Mouse (Mus musculus) midbrain, embryonic 12.5 days (tissue): Measurements from ENCODE around the gene 2010003K11Rik. TPM values are rescaled to one million over a fixed set of nuclear protein-coding genes. Genes with fewer than 3 reads are reported as not detected.

Experiments
- ATAC-seq: fragments of 200-750 bp; cut with Nextera tagmentation; 2 replicates; pipeline ENCODE4 v1.8.0; 2017; ENCODE audit warnings: low read depth, moderate TSS enrichment, moderate library complexity; ENCODE audit not compliant: low FRiP score
- H3K27ac ChIP-seq: fragments of 300-500 bp; sonication (generic); replicated peaks from 2 replicates; pipeline ENCODE4 v1.5.1; 2016; ENCODE audit warnings: mild to moderate bottlenecking
- H3K27me3 ChIP-seq: fragments of 300-500 bp; sonication (generic); 2 replicates; pipeline ENCODE4 v1.6.1; 2016; ENCODE audit warnings: mild to moderate bottlenecking
- H3K36me3 ChIP-seq: fragments of 300-500 bp; sonication (generic); 2 replicates; pipeline ENCODE4 v1.6.1; 2016
- H3K4me1 ChIP-seq: fragments of 300-500 bp; sonication (generic); 2 replicates; pipeline ENCODE4 v1.6.1; 2016
- H3K4me2 ChIP-seq: fragments of 300-500 bp; sonication (generic); replicated peaks from 2 replicates; pipeline ENCODE4 v1.6.1; 2016; ENCODE audit warnings: mild to moderate bottlenecking, moderate library complexity
- H3K4me3 ChIP-seq: fragments of 300-500 bp; sonication (generic); 2 replicates; pipeline ENCODE4 v1.5.1; 2016; ENCODE audit warnings: mild to moderate bottlenecking
- H3K9ac ChIP-seq: fragments of 300-500 bp; sonication (generic); replicated peaks from 2 replicates; pipeline ENCODE4 v1.6.1; 2016; ENCODE audit warnings: mild to moderate bottlenecking, moderate library complexity
- H3K9me3 ChIP-seq: fragments of 300-500 bp; sonication (generic); 2 replicates; pipeline ENCODE4 v1.6.1; 2016; ENCODE audit warnings: mild to moderate bottlenecking
- WGBS: fragments of 180-500 bp; shearing (Covaris S2); methylation state at CpG from one replicate; pipeline ENCODE4 v1.1.7; 2016; 5-methylcytosine and 5-hydroxymethylcytosine counted together
- polyA plus RNA-seq: library from polyadenylated mRNA; unstranded; fragments of >200 nt; fragmentation: Nextera tagmentation; extraction: Ambion mirVana; gene quantifications from 2 replicates; pipeline ENCODE4 v1.2.1, GENCODE M21; 2016

Gene 2010003K11Rik
- polyA plus RNA-seq = not detected in 2 replicates

GRCm38 (mm10) chr19:4498062-4498933 lies at the start of gene 2010003K11Rik:
Gene 2010003K11Rik (minus strand): TSS chr19:4498583.
- no peak within 1 kb of the TSS for H3K9ac ChIP-seq
- H3K36me3 ChIP-seq = no peaks in the 10 kb centered on the region
- H3K4me2 ChIP-seq = peak within 1 kb of the TSS; percentile 18; the same call in 1 of the 2 replicates
- H3K27me3 ChIP-seq = no peaks in the 10 kb centered on the region
- no peak within 1 kb of the TSS for H3K27ac ChIP-seq
- H3K4me3 ChIP-seq = no peak within 1 kb of the TSS
- 58% methylated on average over 16 of the region's 16 CpGs for WGBS
- ATAC-seq = no peak
- no peaks in the 10 kb centered on the region for H3K9me3 ChIP-seq
- H3K4me1 ChIP-seq = peaks cover 6% of the 10 kb centered on the region

- H3K4me1 ChIP-seq = no peaks in the 10 kb centered on the region
- no peaks in the 10 kb centered on the region for H3K36me3 ChIP-seq
- H3K27ac ChIP-seq = no peak overlapping the region
- no peak overlapping the region for H3K9ac ChIP-seq
- no peaks in the 10 kb centered on the region for H3K9me3 ChIP-seq
- H3K4me2 ChIP-seq = no peak overlapping the region
- no peak for ATAC-seq
- H3K4me3 ChIP-seq = no peak overlapping the region
- H3K27me3 ChIP-seq = no peaks in the 10 kb centered on the region
- 82% methylated on average over 6 of the region's 6 CpGs for WGBS
Observed at GRCm38 (mm10) chr19:4547801-4548200, 49.4 kb upstream of the 2010003K11Rik start.

GRCm38 (mm10) chr19:4545841-4546240 lies 47.5 kb upstream of the 2010003K11Rik start:
- no peaks in the 10 kb centered on the region for H3K9me3 ChIP-seq
- no peaks in the 10 kb centered on the region for H3K36me3 ChIP-seq
- H3K27me3 ChIP-seq = no peaks in the 10 kb centered on the region
- ATAC-seq = no peak
- 91% methylated on average over 6 of the region's 6 CpGs for WGBS
- no peak overlapping the region for H3K27ac ChIP-seq
- H3K9ac ChIP-seq = no peak overlapping the region
- no peak overlapping the region for H3K4me2 ChIP-seq
- H3K4me3 ChIP-seq = no peak overlapping the region
- H3K4me1 ChIP-seq = no peaks in the 10 kb centered on the region

- Histone ChIP-seq H3K4me3 (no peak overlapping the region), H3K4me2 (no peak overlapping the region), H3K9me3 (no peaks in the 10 kb centered on the region), H3K4me1 (no peaks in the 10 kb centered on the region), H3K36me3 (no peaks in the 10 kb centered on the region), H3K9ac (no peak overlapping the region), H3K27ac (no peak overlapping the region), H3K27me3 (no peaks in the 10 kb centered on the region)
- ATAC-seq = no peak
- WGBS = 87% methylated on average over 4 of the region's 4 CpGs
Observed at GRCm38 (mm10) chr19:4545091-4545490, 46.7 kb upstream of the 2010003K11Rik start.

GRCm38 (mm10) chr19:4542081-4542480 lies 43.7 kb upstream of the 2010003K11Rik start:
- Histone ChIP-seq H3K9me3 (no peaks in the 10 kb centered on the region), H3K36me3 (no peaks in the 10 kb centered on the region), H3K4me3 (no peak overlapping the region), H3K9ac (no peak overlapping the region), H3K4me1 (no peaks in the 10 kb centered on the region), H3K27me3 (no peaks in the 10 kb centered on the region), H3K4me2 (no peak overlapping the region), H3K27ac (no peak overlapping the region)
- ATAC-seq = no peak

GRCm38 (mm10) chr19:4540992-4541391 lies 42.6 kb upstream of the 2010003K11Rik start:
- Histone ChIP-seq H3K4me1 (no peaks in the 10 kb centered on the region), H3K27ac (no peak overlapping the region), H3K27me3 (no peaks in the 10 kb centered on the region), H3K4me2 (no peak overlapping the region), H3K36me3 (no peaks in the 10 kb centered on the region), H3K9me3 (no peaks in the 10 kb centered on the region), H3K4me3 (no peak overlapping the region), H3K9ac (no peak overlapping the region)
- ATAC-seq = no peak
- WGBS = 81% methylated on average over 3 of the region's 3 CpGs

- no peak for ATAC-seq
- H3K9ac ChIP-seq = no peak overlapping the region
- no peak overlapping the region for H3K4me2 ChIP-seq
- H3K27me3 ChIP-seq = no peaks in the 10 kb centered on the region
- no peak overlapping the region for H3K4me3 ChIP-seq
- no peaks in the 10 kb centered on the region for H3K4me1 ChIP-seq
- no peaks in the 10 kb centered on the region for H3K36me3 ChIP-seq
- no peak overlapping the region for H3K27ac ChIP-seq
- H3K9me3 ChIP-seq = no peaks in the 10 kb centered on the region
- WGBS = 87% methylated on average over 6 of the region's 6 CpGs
Observed at GRCm38 (mm10) chr19:4540263-4540662, 41.9 kb upstream of the 2010003K11Rik start.

- H3K36me3 ChIP-seq = no peaks in the 10 kb centered on the region
- H3K4me1 ChIP-seq = no peaks in the 10 kb centered on the region
- no peaks in the 10 kb centered on the region for H3K27me3 ChIP-seq
- no peak overlapping the region for H3K27ac ChIP-seq
- H3K9ac ChIP-seq = no peak overlapping the region
- H3K4me3 ChIP-seq = no peak overlapping the region
- no peaks in the 10 kb centered on the region for H3K9me3 ChIP-seq
- H3K4me2 ChIP-seq = no peak overlapping the region
- ATAC-seq = no peak
- 75% methylated on average over 3 of the region's 3 CpGs for WGBS
Observed at GRCm38 (mm10) chr19:4536606-4537005, 38.2 kb upstream of the 2010003K11Rik start.

GRCm38 (mm10) chr19:4535922-4536321 lies 37.5 kb upstream of the 2010003K11Rik start:
- no peak overlapping the region for H3K4me3 ChIP-seq
- ATAC-seq = no peak
- no peak overlapping the region for H3K9ac ChIP-seq
- no peaks in the 10 kb centered on the region for H3K27me3 ChIP-seq
- H3K4me2 ChIP-seq = no peak overlapping the region
- H3K36me3 ChIP-seq = no peaks in the 10 kb centered on the region
- no peaks in the 10 kb centered on the region for H3K9me3 ChIP-seq
- H3K27ac ChIP-seq = no peak overlapping the region
- H3K4me1 ChIP-seq = no peaks in the 10 kb centered on the region

GRCm38 (mm10) chr19:4534646-4535045 lies 36.3 kb upstream of the 2010003K11Rik start:
- Histone ChIP-seq H3K27ac (no peak overlapping the region), H3K4me2 (no peak overlapping the region), H3K27me3 (no peaks in the 10 kb centered on the region), H3K4me1 (no peaks in the 10 kb centered on the region), H3K9ac (no peak overlapping the region), H3K4me3 (no peak overlapping the region), H3K36me3 (no peaks in the 10 kb centered on the region), H3K9me3 (no peaks in the 10 kb centered on the region)
- no peak for ATAC-seq
- 87% methylated on average over 2 of the region's 2 CpGs for WGBS

- no peaks in the 10 kb centered on the region for H3K36me3 ChIP-seq
- H3K4me2 ChIP-seq = no peak overlapping the region
- no peaks in the 10 kb centered on the region for H3K27me3 ChIP-seq
- H3K27ac ChIP-seq = no peak overlapping the region
- H3K9ac ChIP-seq = no peak overlapping the region
- no peak for ATAC-seq
- no peak overlapping the region for H3K4me3 ChIP-seq
- H3K4me1 ChIP-seq = no peaks in the 10 kb centered on the region
- no peaks in the 10 kb centered on the region for H3K9me3 ChIP-seq
- 87% methylated on average over 3 of the region's 3 CpGs for WGBS
Observed at GRCm38 (mm10) chr19:4521426-4522050, 23.2 kb upstream of the 2010003K11Rik start.

- Histone ChIP-seq H3K4me3 (no peak overlapping the region), H3K27ac (no peak overlapping the region), H3K27me3 (no peaks in the 10 kb centered on the region), H3K36me3 (no peaks in the 10 kb centered on the region), H3K4me1 (peaks cover 10% of the 10 kb centered on the region), H3K4me2 (no peak overlapping the region), H3K9me3 (no peaks in the 10 kb centered on the region), H3K9ac (no peak overlapping the region)
- no peak for ATAC-seq
- WGBS = 78% methylated on average over 1 of the region's 1 CpGs
Observed at GRCm38 (mm10) chr19:4517483-4517882, 19.1 kb upstream of the 2010003K11Rik start.
